Mouse (Mus musculus): ENCODE results near the gene Tecrl. TPM values are rescaled to one million over a fixed set of nuclear protein-coding genes. Genes with fewer than 3 reads are reported as not detected.
A peak's percentile ranks its signal among the peaks of the same experiment; 100 is the strongest.

Tecrl gene
- 100 to 1,000 TPM in 1 of 2 experiments, 10 to 100 TPM in 1; 96.6 to 111 TPM for total RNA-seq (2021)

DNA sequence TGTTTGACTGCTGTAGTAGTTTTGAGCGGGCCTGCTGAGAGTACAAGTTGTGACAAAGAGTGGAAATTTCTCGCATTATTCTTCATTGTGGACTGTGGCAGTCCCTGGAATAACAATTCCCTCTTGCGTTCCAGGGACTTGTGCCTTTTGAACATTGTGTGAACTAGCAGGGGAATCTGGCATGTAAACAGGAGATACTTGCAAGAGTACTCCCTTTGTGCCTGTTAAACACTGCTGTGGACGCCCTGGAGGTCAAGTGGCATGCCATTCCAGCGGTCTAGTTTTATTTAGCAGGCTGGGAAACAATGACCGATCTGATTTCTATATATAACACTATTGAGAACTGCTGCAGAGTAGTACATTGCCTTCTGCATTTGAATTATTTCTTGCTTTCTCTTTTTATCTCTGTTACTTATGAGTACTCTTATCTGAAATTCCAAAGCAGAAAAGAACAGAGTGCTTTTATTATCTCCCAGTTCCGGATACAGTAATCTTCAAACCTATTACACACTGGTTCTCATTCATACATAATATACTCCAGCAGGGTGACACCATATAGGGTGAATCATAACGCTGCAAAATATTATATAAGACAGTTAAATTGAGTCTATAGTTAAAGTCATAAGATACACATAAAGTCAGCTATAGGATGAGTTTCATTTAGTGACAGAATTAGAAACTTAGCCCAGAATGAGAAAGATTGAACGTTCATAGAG is at the start of gene Tecrl:
Tecrl (minus strand) TSS at position 350 of the 716 bp plus-strand sequence.
- DNase-seq, result peak; percentile 9 to 13
- intact Hi-C loops (cut with DNase I), result no loop called here

DNA sequence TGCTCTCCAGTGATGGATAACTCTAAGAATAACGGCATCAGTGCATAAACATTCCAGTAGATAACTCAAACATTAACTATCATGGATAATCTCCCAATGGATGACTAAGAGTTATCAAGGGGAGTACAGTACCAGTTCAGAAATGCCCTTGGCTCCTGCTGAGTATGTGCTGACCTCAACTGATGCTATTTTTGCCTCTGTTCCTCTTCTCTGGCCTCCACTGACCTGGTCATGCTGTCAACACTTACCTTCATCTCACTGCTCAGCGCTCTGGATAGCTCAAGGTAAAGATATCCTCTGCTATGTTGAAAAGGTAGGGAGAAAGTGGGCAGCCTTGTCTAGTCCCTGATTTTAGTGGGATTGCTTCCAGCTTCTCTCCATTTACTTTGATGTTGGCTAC is 30.0 kb upstream of the Tecrl start:
- intact Hi-C loops (cut with DNase I), result no loop called here
- no peak for DNase-seq

DNA sequence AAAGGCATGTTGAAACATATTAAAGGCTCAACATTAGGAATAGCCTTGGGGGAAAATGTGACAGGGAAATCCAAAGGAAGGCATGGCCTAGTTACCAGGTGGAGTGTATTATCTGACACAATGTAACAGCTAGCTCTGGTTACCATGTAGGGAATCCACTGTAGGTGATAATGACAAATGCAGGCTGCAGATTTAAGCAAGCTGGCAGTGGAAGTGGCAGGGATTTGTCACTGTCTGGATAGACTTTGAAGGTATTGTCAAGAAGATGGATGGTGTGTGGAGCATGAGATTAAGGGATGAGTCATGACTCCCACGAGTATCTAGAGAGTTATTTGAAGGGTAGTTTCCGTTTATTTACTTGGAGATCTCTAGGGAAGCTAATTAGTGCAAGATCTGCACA is 3.4 kb downstream of the Tecrl start:
- intact Hi-C loops (cut with DNase I), result no loop called here
- DNase-seq, result no peak

DNA sequence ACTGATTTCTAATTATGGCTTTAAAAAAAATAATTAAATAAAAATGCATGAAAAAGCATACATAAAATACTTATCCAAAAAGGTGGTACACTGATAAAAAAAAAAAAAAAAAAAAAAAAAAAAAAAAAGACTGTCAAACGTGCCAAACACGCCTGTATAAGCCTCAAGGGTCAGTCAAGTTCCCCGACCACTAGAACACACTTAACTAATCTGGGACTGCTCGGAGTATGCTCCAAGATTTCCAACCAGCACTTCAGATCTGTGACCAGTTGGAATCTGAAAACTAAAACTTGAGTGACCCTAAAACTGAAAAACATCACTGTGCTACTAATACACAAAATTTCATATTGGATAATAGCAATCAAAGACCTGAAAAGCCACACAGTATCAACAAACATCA is 15.9 kb downstream of the Tecrl start:
- intact Hi-C loops (cut with DNase I), result no loop called here
- no peak for DNase-seq

DNA sequence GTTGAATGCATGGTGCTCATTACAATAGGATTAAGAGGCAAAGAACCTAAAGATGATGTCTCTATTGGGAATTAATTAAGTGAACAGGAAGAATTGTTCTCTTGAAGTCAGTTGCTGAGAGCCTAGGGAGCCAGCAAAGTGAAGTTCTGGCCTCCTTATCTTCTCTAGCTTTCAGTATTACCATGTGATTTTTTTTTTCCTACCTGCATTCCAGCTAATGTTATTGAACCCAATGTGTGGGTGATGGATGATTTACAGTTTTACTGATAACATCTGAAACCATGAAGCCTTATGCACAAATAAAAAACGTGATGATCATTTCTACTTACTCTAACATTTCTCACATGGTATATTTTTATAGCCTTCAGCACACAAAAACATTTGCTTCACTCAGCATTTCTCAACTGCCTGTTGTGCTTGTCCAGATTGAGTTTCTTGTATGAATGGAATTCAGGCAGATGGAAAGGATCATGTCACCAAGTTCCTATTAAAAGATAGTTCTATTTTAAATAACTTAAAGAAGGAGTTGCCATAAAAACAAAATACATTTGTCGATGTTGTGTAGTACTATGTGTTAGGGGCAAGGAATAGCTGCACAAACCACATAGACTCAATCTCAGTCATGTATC is 87.7 kb downstream of the Tecrl start:
- DNase-seq, result no peak
- intact Hi-C loops (cut with DNase I), result no loop called here

DNA sequence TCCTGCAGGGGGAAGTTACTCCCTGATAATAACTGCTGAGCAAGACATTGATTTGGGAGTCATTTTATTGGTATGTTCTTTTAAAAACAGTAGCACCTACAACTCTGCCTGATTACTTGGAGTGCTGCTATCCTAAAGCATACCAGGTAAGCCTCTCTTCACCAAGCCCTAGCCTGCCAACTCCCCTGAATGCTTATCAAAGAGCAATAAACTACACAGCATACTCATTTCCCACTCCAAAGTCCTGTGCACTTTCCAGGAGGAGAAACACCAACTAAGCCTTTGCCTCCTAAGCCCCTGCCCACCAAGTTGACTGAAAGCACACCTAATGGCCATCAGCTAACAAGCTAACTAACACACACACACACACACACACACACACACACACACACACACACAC is 94.9 kb downstream of the Tecrl start:
- DNase-seq, result no peak
- intact Hi-C loops (cut with DNase I), result no loop called here

DNA sequence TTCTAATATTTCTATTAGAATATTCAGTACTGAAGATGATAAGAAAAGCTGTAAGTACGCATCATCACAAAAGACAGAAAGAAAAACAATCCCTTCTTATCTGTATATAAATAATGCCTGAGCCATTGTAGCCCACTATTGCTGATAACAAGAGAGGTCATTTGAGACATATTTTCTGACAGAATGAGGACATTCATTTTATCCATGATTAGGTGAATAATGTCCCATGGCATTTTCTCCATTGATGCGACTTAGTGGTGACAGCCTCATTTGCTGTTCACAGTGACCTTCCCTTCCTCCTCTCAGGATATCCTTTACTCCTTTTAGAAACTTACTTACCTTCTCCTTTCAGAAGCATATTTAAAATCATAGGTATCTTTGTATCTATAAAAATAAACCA is 100.9 kb downstream of the Tecrl start:
- intact Hi-C loops (cut with DNase I), result no loop called here
- DNase-seq, result no peak

DNA sequence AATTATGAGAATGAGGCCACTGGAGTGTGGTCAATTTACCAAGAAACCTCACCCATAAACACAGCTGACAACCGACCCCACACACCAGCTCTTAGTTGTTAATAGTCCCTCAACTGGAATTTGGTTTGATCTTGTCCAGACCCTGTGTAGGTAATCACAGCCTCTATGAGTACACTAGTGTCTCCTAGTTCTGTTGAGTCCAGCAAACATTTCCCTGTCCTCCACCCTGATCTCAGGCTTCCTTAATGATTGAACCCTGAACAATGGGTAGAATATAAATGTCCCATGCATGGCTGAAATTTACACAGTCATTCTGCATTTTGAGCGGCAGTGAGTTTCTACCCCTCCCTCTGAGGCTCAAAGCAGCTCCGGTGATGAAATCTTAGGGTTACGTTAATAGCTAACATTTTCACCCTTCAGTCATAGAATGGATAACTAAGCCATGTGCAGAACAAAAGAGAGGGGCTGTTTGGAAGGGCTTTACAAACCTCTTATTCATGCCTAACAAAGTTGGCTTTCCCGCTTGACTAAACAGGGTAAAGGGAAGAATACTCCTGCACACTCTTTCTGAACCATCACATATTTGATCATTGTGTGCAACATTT is 116.0 kb downstream of the Tecrl start:
- intact Hi-C loops (cut with DNase I), result no loop called here
- no peak for DNase-seq

Measured in heart, postnatal 36 days (tissue).